Mouse (Mus musculus) MEL (cell line): ENCODE results near the gene Bcas3.

Experiments used
- CTCF ChIP-seq, 3 experiments: IDR thresholded peaks in 2 of 3; conservative IDR thresholded peaks in 1 of 3; 2 replicates each; pipeline ENCODE4 v1.5.1; 2011 to 2012; ENCODE audit warnings: low read length in 3 of 3, low read depth in 2 of 3, mild to moderate bottlenecking in 2 of 3, improper control_type of control experiment in 1 of 3, inconsistent platforms in 1 of 3, mixed read lengths in 1 of 3, moderate library complexity in 1 of 3; ENCODE audit not compliant: control insufficient read depth in 1 of 3, insufficient read depth in 1 of 3, poor library complexity in 1 of 3, severe bottlenecking in 1 of 3
- GATA1 ChIP-seq: IDR thresholded peaks from 2 replicates; pipeline ENCODE4 v1.6.1; 2011; ENCODE audit warnings: low read depth, low read length, improper control_type of control experiment
- POLR2A ChIP-seq, 2 experiments: IDR thresholded peaks; 2 replicates each; pipeline ENCODE4 v1.6.1; 2011 to 2012; ENCODE audit warnings: low read length in 2 of 2, mild to moderate bottlenecking in 2 of 2, control low read depth in 1 of 2, improper control_type of control experiment in 1 of 2, low read depth in 1 of 2, moderate library complexity in 1 of 2; ENCODE audit not compliant: control insufficient read depth in 1 of 2, insufficient read depth in 1 of 2, poor library complexity in 1 of 2

GRCm38 (mm10) chr11:85816471-85816870 is 463.5 kb downstream of the Bcas3 start:
- TF ChIP-seq CTCF (IDR thresholded peaks at IDR 0.05 in 2 of 3, conservative IDR thresholded peaks at IDR 0.05 in 1 of 3; ENCODE audit: control insufficient read depth in 1 of 3, insufficient read depth in 1 of 3, low read depth in 2 of 3, low read length in 3 of 3, poor library complexity in 1 of 3, severe bottlenecking in 1 of 3): no peak
- TF ChIP-seq GATA1: no peak
- no peak for TF ChIP-seq POLR2A (IDR thresholded peaks at IDR 0.05; ENCODE audit: control insufficient read depth in 1 of 2, insufficient read depth in 1 of 2, low read depth in 1 of 2, low read length in 2 of 2, poor library complexity in 1 of 2)
